Mouse (Mus musculus): ENCODE results near the gene Khdrbs2. TPM values are rescaled to one million over a fixed set of nuclear protein-coding genes. Genes with fewer than 3 reads are reported as not detected.

The Khdrbs2 gene
- 3.4 TPM for polyA plus RNA-seq (2014; fragmentation: Illumina TruSeq; extraction: RNeasy Lipid Tissue Mini Kit (QIAGEN cat#74804); ENCODE audit: low read depth, low replicate concordance)

DNA sequence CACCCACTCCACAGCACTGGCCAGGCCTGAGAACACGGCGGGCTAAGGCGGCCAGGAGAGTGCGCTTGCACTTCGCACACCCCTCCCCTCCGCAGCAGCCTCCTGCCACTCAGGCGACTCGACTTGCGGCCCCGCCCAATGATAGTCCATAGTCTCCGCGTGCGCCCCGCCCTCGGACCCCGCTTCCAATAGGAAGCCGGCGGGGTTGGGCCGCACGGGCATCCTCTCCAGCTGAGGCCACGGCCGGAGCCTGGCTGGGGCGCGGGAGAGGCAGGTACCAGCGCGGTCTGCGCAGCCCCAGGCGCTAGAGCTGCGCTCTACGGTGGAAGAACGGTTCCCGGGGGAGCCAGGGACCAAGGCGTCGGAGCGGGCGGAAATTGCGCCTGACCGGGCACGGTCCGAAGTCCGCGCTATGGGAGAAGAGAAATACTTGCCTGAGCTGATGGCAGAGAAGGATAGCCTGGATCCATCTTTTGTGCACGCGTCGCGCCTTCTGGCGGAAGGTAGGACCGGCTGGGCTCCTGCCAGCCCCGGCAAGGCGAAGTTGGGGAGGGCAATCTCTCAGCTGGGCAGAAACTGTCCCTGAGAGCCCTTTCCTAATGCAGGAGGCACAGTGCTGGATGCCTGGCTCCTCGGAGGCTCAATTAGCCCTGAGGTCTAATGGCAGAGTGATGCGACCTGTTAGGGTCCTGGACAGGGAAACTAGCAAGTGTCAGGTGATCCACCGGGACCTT is at the start of gene Khdrbs2:
Gene Khdrbs2, plus strand, starts transcription at position 209 of the 734 bp plus-strand sequence.

DNA sequence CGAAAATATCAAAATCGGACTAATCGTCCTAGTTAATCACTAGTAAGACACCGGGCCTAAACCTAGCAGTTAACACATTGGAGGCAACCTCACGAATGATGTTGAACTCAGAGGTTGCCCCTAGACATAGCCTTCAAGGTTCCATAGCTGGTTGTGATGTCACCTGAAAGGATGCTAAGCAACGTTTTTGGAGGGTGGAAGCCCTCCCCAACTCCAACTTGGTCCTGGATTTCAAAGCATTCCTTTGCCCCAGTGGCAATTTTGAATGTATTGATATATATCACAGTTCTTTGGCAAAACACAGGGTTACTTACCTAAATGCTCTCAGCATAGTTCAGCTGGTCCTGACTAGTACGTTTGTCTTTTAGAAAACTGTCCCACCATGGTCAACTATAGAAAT is 374.7 kb downstream of the Khdrbs2 start, which contains the start of gene Gm5415:
Gene Gm5415, minus strand, starts transcription at position 101 of the 400 bp plus-strand sequence.

All from adrenal gland, adult 10 weeks (tissue).